Mouse (Mus musculus): ENCODE measurements around the gene Ccdc93. TPM values are rescaled to one million over a fixed set of nuclear protein-coding genes. Genes with fewer than 3 reads are reported as not detected.
A peak's percentile ranks its signal among the peaks of the same experiment; 100 is the strongest.

The Ccdc93 gene
- polyA plus RNA-seq, 1 experiment from 2014 or later = 11.0 TPM

DNA sequence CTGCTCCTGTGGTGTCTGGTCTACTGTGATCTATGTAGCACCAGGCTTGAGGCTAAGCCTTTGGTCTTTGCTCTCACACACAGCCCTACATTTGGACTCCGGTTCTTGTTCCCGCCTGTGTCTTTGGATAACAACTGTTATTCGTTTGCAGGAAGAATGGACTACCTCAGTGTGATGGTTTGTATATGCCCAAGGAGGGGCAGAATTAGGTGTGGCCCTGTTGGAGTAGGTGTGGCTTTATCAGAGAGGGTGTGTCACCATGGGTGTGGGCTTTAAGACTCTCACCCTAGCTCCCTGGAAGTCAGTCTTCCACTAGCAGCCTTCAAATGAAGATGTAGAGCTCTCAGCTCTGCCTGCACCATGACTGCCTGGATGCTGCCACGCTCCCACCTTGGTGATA lies 117.8 kb downstream of the Ccdc93 start:
- WGBS = 94% methylated on average over 4 of the region's 4 CpGs
- H3K4me3 ChIP-seq (ENCODE audit: low read depth, low read length) = no peak overlapping the region
- no peaks in the 10 kb centered on the region for H3K4me1 ChIP-seq (ENCODE audit: control insufficient read depth, insufficient read depth, low read length)
- peaks cover 2% of the 10 kb centered on the region for H3K36me3 ChIP-seq (ENCODE audit: control insufficient read depth, insufficient read depth, low read length)
- no peaks in the 10 kb centered on the region for H3K9me3 ChIP-seq (ENCODE audit: control insufficient read depth, low read length)
- H3K27ac ChIP-seq (ENCODE audit: low read depth, low read length) = no peak overlapping the region
- H3K27me3 ChIP-seq (ENCODE audit: control insufficient read depth, insufficient read depth, low read length) = no peaks in the 10 kb centered on the region
- ATAC-seq (ENCODE audit: insufficient read depth, low FRiP score, low TSS enrichment) = no peak
- DNase-seq (ENCODE audit: low spot score) = no peak
- H3K4me2 ChIP-seq (ENCODE audit: low read depth) = no peak overlapping the region
- H3K9ac ChIP-seq (ENCODE audit: low read length) = no peak overlapping the region

DNA sequence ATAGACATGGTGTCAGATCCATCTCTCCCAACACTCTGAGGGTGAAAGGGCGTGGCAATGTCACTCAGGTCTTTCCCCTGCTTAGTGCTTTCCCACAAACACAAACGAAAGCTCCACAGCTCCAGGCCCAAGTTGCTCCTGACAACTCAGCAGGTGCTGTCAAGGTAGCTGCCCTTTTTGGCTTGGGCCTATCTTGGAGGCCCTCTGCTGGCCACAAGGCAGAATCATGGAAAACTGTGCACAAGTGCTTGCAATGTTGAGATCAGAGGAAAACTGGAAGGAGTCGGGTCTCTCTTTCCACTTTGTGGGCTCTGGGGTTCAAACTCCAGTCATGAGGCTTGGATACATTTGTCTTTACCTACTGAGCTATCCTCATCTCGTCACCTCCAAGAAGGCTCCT lies 118.6 kb downstream of the Ccdc93 start:
- DNase-seq (ENCODE audit: low spot score) (no peak), ATAC-seq (ENCODE audit: insufficient read depth, low FRiP score, low TSS enrichment) (no peak)
- Histone ChIP-seq H3K4me1 (ENCODE audit: control insufficient read depth, insufficient read depth, low read length) (no peaks in the 10 kb centered on the region), H3K4me3 (ENCODE audit: low read depth, low read length) (no peak overlapping the region), H3K27ac (ENCODE audit: low read depth, low read length) (no peak overlapping the region), H3K9ac (ENCODE audit: low read length) (no peak overlapping the region), H3K36me3 (ENCODE audit: control insufficient read depth, insufficient read depth, low read length) (peaks cover 4% of the 10 kb centered on the region), H3K9me3 (ENCODE audit: control insufficient read depth, low read length) (no peaks in the 10 kb centered on the region), H3K27me3 (ENCODE audit: control insufficient read depth, insufficient read depth, low read length) (no peaks in the 10 kb centered on the region), H3K4me2 (ENCODE audit: low read depth) (no peak overlapping the region)
- WGBS = 75% methylated on average over 4 of the region's 4 CpGs

DNA sequence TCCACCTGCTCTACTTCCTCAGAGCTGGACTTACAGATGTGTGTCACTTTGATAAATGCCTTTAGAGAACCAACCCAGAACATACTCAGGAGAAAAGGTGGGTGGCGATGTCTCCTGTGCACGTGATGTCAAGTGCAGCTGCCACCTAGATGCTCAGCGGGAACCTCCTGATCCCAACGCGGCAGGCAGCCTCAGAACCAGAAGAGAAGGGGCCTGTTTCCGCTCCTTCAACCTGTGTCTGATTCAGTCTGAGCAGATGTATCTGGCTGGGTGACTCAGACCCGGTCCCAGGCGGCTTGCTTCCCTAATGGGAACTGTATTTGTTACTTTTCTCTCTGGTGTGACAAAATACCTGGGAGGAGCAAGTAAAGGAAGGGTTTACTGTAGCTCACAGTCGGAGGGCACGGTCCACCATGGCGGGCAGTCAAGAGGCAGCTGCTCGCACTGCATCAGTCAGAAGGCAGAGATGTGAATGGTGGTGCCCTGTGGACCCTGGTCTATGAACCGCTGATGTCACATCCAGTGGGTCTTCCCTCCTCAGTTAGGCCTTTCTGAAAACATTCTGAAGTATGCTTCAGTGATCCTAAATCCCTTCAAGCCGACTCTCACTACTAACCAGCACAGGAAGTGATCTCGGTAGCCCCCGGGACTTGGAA lies 120.1 kb downstream of the Ccdc93 start:
- H3K4me1 ChIP-seq (ENCODE audit: control insufficient read depth, insufficient read depth, low read length) = no peaks in the 10 kb centered on the region
- H3K27ac ChIP-seq (ENCODE audit: low read depth, low read length) = no peak overlapping the region
- no peak overlapping the region for H3K9ac ChIP-seq (ENCODE audit: low read length)
- H3K27me3 ChIP-seq (ENCODE audit: control insufficient read depth, insufficient read depth, low read length) = no peaks in the 10 kb centered on the region
- peaks cover 8% of the 10 kb centered on the region for H3K36me3 ChIP-seq (ENCODE audit: control insufficient read depth, insufficient read depth, low read length)
- H3K9me3 ChIP-seq (ENCODE audit: control insufficient read depth, low read length) = no peaks in the 10 kb centered on the region
- 85% methylated on average over 16 of the region's 16 CpGs for WGBS
- peak; percentile 31; the same call in 1 of the 2 replicates for ATAC-seq (ENCODE audit: insufficient read depth, low FRiP score, low TSS enrichment)
- DNase-seq (ENCODE audit: low spot score) = no peak
- no peak overlapping the region for H3K4me3 ChIP-seq (ENCODE audit: low read depth, low read length)
- no peak overlapping the region for H3K4me2 ChIP-seq (ENCODE audit: low read depth)

DNA sequence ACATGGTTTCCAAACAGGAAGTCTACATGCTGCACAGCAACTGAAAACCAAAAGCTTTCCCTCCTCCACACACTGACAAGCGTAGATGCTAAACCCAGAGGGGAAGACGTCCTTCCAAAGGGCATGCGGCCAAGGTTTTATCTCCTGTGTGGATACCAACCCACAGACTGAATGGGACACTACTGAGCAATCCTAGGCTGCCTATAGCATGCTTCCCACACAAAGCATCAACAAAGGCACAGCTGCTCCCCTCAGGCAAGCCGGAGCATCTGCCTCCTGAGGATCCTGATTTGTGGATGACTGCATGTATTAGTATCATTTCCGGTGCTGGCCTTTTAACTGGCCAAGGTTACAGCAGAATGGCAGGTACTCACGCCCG lies 120.6 kb downstream of the Ccdc93 start:
- no peaks in the 10 kb centered on the region for H3K4me1 ChIP-seq (ENCODE audit: control insufficient read depth, insufficient read depth, low read length)
- H3K9me3 ChIP-seq (ENCODE audit: control insufficient read depth, low read length) = no peaks in the 10 kb centered on the region
- H3K9ac ChIP-seq (ENCODE audit: low read length) = no peak overlapping the region
- no peak overlapping the region for H3K4me3 ChIP-seq (ENCODE audit: low read depth, low read length)
- ATAC-seq (ENCODE audit: insufficient read depth, low FRiP score, low TSS enrichment) (no peak), DNase-seq (ENCODE audit: low spot score) (no peak)
- H3K27ac ChIP-seq (ENCODE audit: low read depth, low read length) = no peak overlapping the region
- WGBS = 93% methylated on average over 7 of the region's 7 CpGs
- H3K27me3 ChIP-seq (ENCODE audit: control insufficient read depth, insufficient read depth, low read length) = no peaks in the 10 kb centered on the region
- H3K4me2 ChIP-seq (ENCODE audit: low read depth) = no peak overlapping the region
- H3K36me3 ChIP-seq (ENCODE audit: control insufficient read depth, insufficient read depth, low read length) = peaks cover 10% of the 10 kb centered on the region

Other genes with a start within 250 kb of the Ccdc93 start
- gene Insig2, start 98.5 kb upstream of the Ccdc93 start, polyA plus RNA-seq (2014; fragmentation: Nextera tagmentation; extraction: Ambion mirVana) = 17.4 and 20.5 TPM in 2 replicates
- 0.16 and 0.20 TPM in 2 replicates for gene Htr5b, start 97.4 kb downstream of the Ccdc93 start, polyA plus RNA-seq (2014; fragmentation: Nextera tagmentation; extraction: Ambion mirVana)
- 67.2 and 72.5 TPM in 2 replicates for gene Ddx18, start 136.9 kb downstream of the Ccdc93 start, polyA plus RNA-seq (2014; fragmentation: Nextera tagmentation; extraction: Ambion mirVana)